Mouse (Mus musculus) MEL (cell line): ENCODE data around the gene Rbfox3. TPM values are rescaled to one million over a fixed set of nuclear protein-coding genes. Genes with fewer than 3 reads are reported as not detected.

Experiments used
- DNase-seq: peaks from one replicate; pipeline ENCODE4 v3.0.0; 2011; ENCODE audit warnings: low read depth, low spot score
- H3K27ac ChIP-seq: 2 replicates; pipeline ENCODE4 v1.5.1; 2012; ENCODE audit warnings: low read depth, mild to moderate bottlenecking, control low read depth, low read length, moderate library complexity; ENCODE audit not compliant: control insufficient read depth
- H3K27me3 ChIP-seq, 2 experiments: fragments of 150-350 bp in 1 of 2; sonication (generic) in 1 of 2; 2 replicates each; pipeline ENCODE4 v1.6.1; 2012; ENCODE audit warnings: low read length in 2 of 2, mild to moderate bottlenecking in 2 of 2, improper control_type of control experiment in 1 of 2, moderate library complexity in 1 of 2; ENCODE audit not compliant: insufficient read depth in 2 of 2, control insufficient read depth in 1 of 2
- H3K36me3 ChIP-seq, 2 experiments: 2 replicates each; pipeline ENCODE4 v1.6.1; 2012 to 2014; ENCODE audit warnings: low read length in 2 of 2, improper control_type of control experiment in 1 of 2, inconsistent platforms in 1 of 2, mild to moderate bottlenecking in 1 of 2; ENCODE audit not compliant: insufficient read depth in 2 of 2, control insufficient read depth in 1 of 2
- H3K4me1 ChIP-seq, 2 experiments: fragments of 150-350 bp in 1 of 2; sonication (generic) in 1 of 2; 2 replicates each; pipeline ENCODE4 v1.6.1; 2012; ENCODE audit warnings: low read length in 2 of 2, improper control_type of control experiment in 1 of 2, mild to moderate bottlenecking in 1 of 2; ENCODE audit not compliant: insufficient read depth in 2 of 2, control insufficient read depth in 1 of 2
- H3K4me3 ChIP-seq, 2 experiments: fragments of 150-350 bp in 1 of 2; sonication (generic) in 1 of 2; 2 replicates each; pipeline ENCODE4 v1.5.1; 2012; ENCODE audit warnings: low read depth in 2 of 2, low read length in 2 of 2, mild to moderate bottlenecking in 2 of 2, moderate library complexity in 2 of 2, control low read depth in 1 of 2, improper control_type of control experiment in 1 of 2; ENCODE audit not compliant: control insufficient read depth in 1 of 2, insufficient read depth in 1 of 2
- H3K79me2 ChIP-seq: 2 replicates; pipeline ENCODE4 v1.6.1; 2012; ENCODE audit warnings: mild to moderate bottlenecking, low read length, moderate library complexity; ENCODE audit not compliant: control insufficient read depth, poor library complexity, insufficient read depth
- H3K9ac ChIP-seq: 2 replicates; pipeline ENCODE4 v1.6.1; 2012; ENCODE audit warnings: low read depth, mild to moderate bottlenecking, control low read depth, low read length, moderate library complexity; ENCODE audit not compliant: control insufficient read depth, poor library complexity, severe bottlenecking
- H3K9me3 ChIP-seq: fragments of 150-350 bp; sonication (generic); replicated peaks from 2 replicates; pipeline ENCODE4 v1.6.1; 2012; ENCODE audit warnings: mild to moderate bottlenecking, low read length, improper control_type of control experiment, moderate library complexity; ENCODE audit not compliant: insufficient read depth
- BHLHE40 ChIP-seq: IDR thresholded peaks from 2 replicates; pipeline ENCODE4 v1.6.1; 2012; ENCODE audit warnings: low read depth, mild to moderate bottlenecking, inconsistent platforms, low read length, improper control_type of control experiment, borderline replicate concordance
- CTCF ChIP-seq, 3 experiments: IDR thresholded peaks in 2 of 3; conservative IDR thresholded peaks in 1 of 3; 2 replicates each; pipeline ENCODE4 v1.5.1; 2011 to 2012; ENCODE audit warnings: low read length in 3 of 3, low read depth in 2 of 3, mild to moderate bottlenecking in 2 of 3, improper control_type of control experiment in 1 of 3, inconsistent platforms in 1 of 3, mixed read lengths in 1 of 3, moderate library complexity in 1 of 3; ENCODE audit not compliant: control insufficient read depth in 1 of 3, insufficient read depth in 1 of 3, poor library complexity in 1 of 3, severe bottlenecking in 1 of 3
- EP300 ChIP-seq, 2 experiments: IDR thresholded peaks; 2 replicates each; pipeline ENCODE4 v1.6.1; 2011; ENCODE audit warnings: improper control_type of control experiment in 2 of 2, low read length in 2 of 2, low read depth in 1 of 2, mild to moderate bottlenecking in 1 of 2
- GATA1 ChIP-seq: IDR thresholded peaks from 2 replicates; pipeline ENCODE4 v1.6.1; 2011; ENCODE audit warnings: low read depth, low read length, improper control_type of control experiment
- HCFC1 ChIP-seq: IDR thresholded peaks from 2 replicates; pipeline ENCODE4 v1.6.1; 2012; ENCODE audit warnings: low read depth, mild to moderate bottlenecking, inconsistent platforms, low read length, improper control_type of control experiment, moderate library complexity
- JUND ChIP-seq: IDR thresholded peaks from 2 replicates; pipeline ENCODE4 v1.6.1; 2011; ENCODE audit warnings: low read depth, mild to moderate bottlenecking, improper control_type of control experiment, low read length
- MAFK ChIP-seq: IDR thresholded peaks from 2 replicates; pipeline ENCODE4 v1.6.1; 2011; ENCODE audit warnings: low read depth, mild to moderate bottlenecking, low read length, improper control_type of control experiment, borderline replicate concordance
- MAZ ChIP-seq: IDR thresholded peaks from 2 replicates; pipeline ENCODE4 v1.6.1; 2012; ENCODE audit warnings: low read depth, mild to moderate bottlenecking, inconsistent platforms, low read length, improper control_type of control experiment
- MYB ChIP-seq: IDR thresholded peaks from 2 replicates; pipeline ENCODE4 v1.6.1; 2011; ENCODE audit warnings: mild to moderate bottlenecking, low read depth, low read length, improper control_type of control experiment
- MYC ChIP-seq: IDR thresholded peaks from 2 replicates; pipeline ENCODE4 v1.6.1; 2011; ENCODE audit warnings: low read depth, mild to moderate bottlenecking, low read length, improper control_type of control experiment, moderate library complexity
- NELFE ChIP-seq: IDR thresholded peaks from 2 replicates; pipeline ENCODE4 v1.6.1; 2011; ENCODE audit warnings: low read depth, low read length, improper control_type of control experiment
- NRF1 ChIP-seq: IDR thresholded peaks from 2 replicates; pipeline ENCODE4 v1.6.1; 2014; ENCODE audit warnings: low read depth, mild to moderate bottlenecking, inconsistent platforms, low read length, improper control_type of control experiment, moderate library complexity; ENCODE audit not compliant: poor library complexity, insufficient read depth, severe bottlenecking
- POLR2A ChIP-seq, 2 experiments: IDR thresholded peaks; 2 replicates each; pipeline ENCODE4 v1.6.1; 2011 to 2012; ENCODE audit warnings: low read length in 2 of 2, mild to moderate bottlenecking in 2 of 2, control low read depth in 1 of 2, improper control_type of control experiment in 1 of 2, low read depth in 1 of 2, moderate library complexity in 1 of 2; ENCODE audit not compliant: control insufficient read depth in 1 of 2, insufficient read depth in 1 of 2, poor library complexity in 1 of 2
- POLR2AphosphoS2 ChIP-seq: IDR thresholded peaks from 2 replicates; pipeline ENCODE4 v1.6.1; 2011; ENCODE audit warnings: low read length, improper control_type of control experiment
- POLR2AphosphoS5 ChIP-seq: IDR thresholded peaks from 2 replicates; pipeline ENCODE4 v1.6.1; 2012; ENCODE audit warnings: low read depth, borderline replicate concordance, mild to moderate bottlenecking, inconsistent platforms, low read length, moderate library complexity, mixed read lengths
- SIN3A ChIP-seq: IDR thresholded peaks from 2 replicates; pipeline ENCODE4 v1.6.1; 2012; ENCODE audit warnings: low read length, improper control_type of control experiment, inconsistent platforms
- SMC3 ChIP-seq: IDR thresholded peaks from 2 replicates; pipeline ENCODE4 v1.6.1; 2011; ENCODE audit warnings: low read depth, low read length, improper control_type of control experiment
- TAL1 ChIP-seq: IDR thresholded peaks from 2 replicates; pipeline ENCODE4 v1.6.1; 2012; ENCODE audit warnings: mild to moderate bottlenecking, inconsistent platforms, low read length, moderate library complexity, mixed read lengths
- TBP ChIP-seq: IDR thresholded peaks from 2 replicates; pipeline ENCODE4 v1.8.0; 2011; ENCODE audit warnings: low read depth, low read length, improper control_type of control experiment
- TCF12 ChIP-seq: IDR thresholded peaks from 2 replicates; pipeline ENCODE4 v1.6.1; 2014; ENCODE audit warnings: low read depth, mild to moderate bottlenecking, inconsistent platforms, low read length, improper control_type of control experiment, moderate library complexity
- UBTF ChIP-seq: IDR thresholded peaks from 2 replicates; pipeline ENCODE4 v1.6.1; 2012; ENCODE audit warnings: low read depth, mild to moderate bottlenecking, inconsistent platforms, low read length, improper control_type of control experiment, moderate library complexity, borderline replicate concordance; ENCODE audit not compliant: insufficient read depth
- USF1 ChIP-seq: IDR thresholded peaks from 2 replicates; pipeline ENCODE4 v1.6.1; 2014; ENCODE audit warnings: low read depth, mild to moderate bottlenecking, inconsistent platforms, low read length, improper control_type of control experiment, moderate library complexity
- ZC3H11A ChIP-seq: IDR thresholded peaks from 2 replicates; pipeline ENCODE4 v1.6.1; 2012; ENCODE audit warnings: low read depth, mild to moderate bottlenecking, inconsistent platforms, low read length, improper control_type of control experiment
- ZMIZ1 ChIP-seq: IDR thresholded peaks from 2 replicates; pipeline ENCODE4 v1.6.1; 2012; ENCODE audit warnings: low read depth, mild to moderate bottlenecking, inconsistent platforms, low read length, improper control_type of control experiment, moderate library complexity
- ZNF384 ChIP-seq: IDR thresholded peaks from 2 replicates; pipeline ENCODE4 v1.6.1; 2012; ENCODE audit warnings: low read depth, mild to moderate bottlenecking, inconsistent platforms, low read length, improper control_type of control experiment
- polyA plus RNA-seq, 2 experiments: library from polyadenylated mRNA; stranded (reverse) in 1 of 2; unstranded in 1 of 2; fragments of >175 nt in 1 of 2; fragments of >200 nt in 1 of 2; gene quantifications; 2 replicates each; pipeline versions ENCODE4 v1.2.1 to v1.2.4; 2012; ENCODE audit warnings: low replicate concordance in 2 of 2, low read depth in 1 of 2; ENCODE audit not compliant: insufficient read length in 2 of 2, insufficient read depth in 1 of 2, missing spikeins in 1 of 2
- total RNA-seq: library from RNA; depleted of rRNA; stranded (reverse); fragments of 300-350 nt; gene quantifications from 2 replicates; pipeline ENCODE4 v1.2.3, GENCODE M21; 2012

Rbfox3 gene
- total and polyA plus RNA-seq, 3 experiments: not detected

GRCm38 (mm10) chr11:118955016-118955415, 43.6 kb upstream of the Rbfox3 start:
- no peak overlapping the region for H3K4me3 ChIP-seq
- no peak overlapping the region for H3K9ac ChIP-seq
- H3K27ac ChIP-seq: no peak overlapping the region
- H3K4me1 ChIP-seq: no peaks in the 10 kb centered on the region
- TF ChIP-seq ZNF384 (no peak), TCF12 (no peak), POLR2AphosphoS2 (no peak), POLR2A (IDR thresholded peaks at IDR 0.05; ENCODE audit: control insufficient read depth in 1 of 2, insufficient read depth in 1 of 2, low read depth in 1 of 2, low read length in 2 of 2, poor library complexity in 1 of 2) (no peak), USF1 (no peak), SMC3 (no peak), CTCF (IDR thresholded peaks at IDR 0.05 in 2 of 3, conservative IDR thresholded peaks at IDR 0.05 in 1 of 3; ENCODE audit: control insufficient read depth in 1 of 3, insufficient read depth in 1 of 3, low read depth in 2 of 3, low read length in 3 of 3, poor library complexity in 1 of 3, severe bottlenecking in 1 of 3) (no peak)
- no peaks in the 10 kb centered on the region for H3K36me3 ChIP-seq
- H3K27me3 ChIP-seq: no peaks in the 10 kb centered on the region
- no peaks in the 10 kb centered on the region for H3K79me2 ChIP-seq
- no peak for DNase-seq
- H3K9me3 ChIP-seq: no peaks in the 10 kb centered on the region

- Histone ChIP-seq H3K27ac (no peak overlapping the region), H3K4me3 (no peak overlapping the region), H3K27me3 (no peaks in the 10 kb centered on the region), H3K36me3 (no peaks in the 10 kb centered on the region), H3K9ac (no peak overlapping the region), H3K9me3 (no peaks in the 10 kb centered on the region), H3K79me2 (no peaks in the 10 kb centered on the region), H3K4me1 (no peaks in the 10 kb centered on the region)
- no peak for TF ChIP-seq NELFE
- no peak for TF ChIP-seq HCFC1
- TF ChIP-seq SIN3A: no peak
- TF ChIP-seq JUND: no peak
- no peak for TF ChIP-seq GATA1
- no peak for TF ChIP-seq TCF12
- TF ChIP-seq NRF1: no peak
- TF ChIP-seq MYB: no peak
- TF ChIP-seq ZC3H11A: no peak
- no peak for TF ChIP-seq UBTF
- TF ChIP-seq BHLHE40: no peak
- DNase-seq: no peak
Observed at GRCm38 (mm10) chr11:118945868-118946267, 34.5 kb upstream of the Rbfox3 start.

DNA sequence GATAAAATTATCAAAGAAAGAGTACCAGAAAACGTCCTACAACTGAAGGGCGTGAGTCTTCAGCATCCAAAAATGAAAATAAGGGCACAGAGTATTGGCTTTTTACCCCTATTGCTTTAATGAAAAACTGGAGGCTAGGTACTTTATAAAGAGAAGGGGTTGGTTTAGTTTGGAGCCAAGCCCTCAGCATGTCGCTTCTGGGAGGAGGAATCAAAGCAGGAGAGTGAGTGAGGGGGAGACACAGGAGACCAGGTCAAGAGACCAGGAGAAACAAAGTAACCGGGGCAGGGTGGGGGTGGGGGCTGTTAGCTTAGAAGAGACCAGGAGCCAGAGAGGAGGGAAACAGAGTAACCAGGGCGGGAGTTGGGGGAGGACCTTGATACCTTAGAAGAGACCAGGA, 29.9 kb upstream of the Rbfox3 start:
- H3K4me3 ChIP-seq: no peak overlapping the region
- TF ChIP-seq MYC (no peak), SIN3A (no peak), MAZ (no peak), EP300 (IDR thresholded peaks at IDR 0.05; ENCODE audit: low read depth in 1 of 2, low read length in 2 of 2) (no peak), POLR2AphosphoS2 (no peak), SMC3 (no peak), TCF12 (no peak), TAL1 (no peak), MAFK (no peak), POLR2A (IDR thresholded peaks at IDR 0.05; ENCODE audit: control insufficient read depth in 1 of 2, insufficient read depth in 1 of 2, low read depth in 1 of 2, low read length in 2 of 2, poor library complexity in 1 of 2) (no peak), HCFC1 (no peak), ZMIZ1 (no peak), TBP (no peak), POLR2AphosphoS5 (no peak), ZNF384 (no peak)
- TF ChIP-seq, all 39 proteins: peak for 0
- Histone ChIP-seq H3K36me3 (no peaks in the 10 kb centered on the region), H3K9me3 (no peaks in the 10 kb centered on the region), H3K9ac (no peak overlapping the region), H3K27me3 (no peaks in the 10 kb centered on the region), H3K79me2 (no peaks in the 10 kb centered on the region), H3K4me1 (no peaks in the 10 kb centered on the region), H3K27ac (no peak overlapping the region)
- no peak for DNase-seq
